Mouse (Mus musculus): ENCODE measurements around the gene Dnah6. TPM values are rescaled to one million over a fixed set of nuclear protein-coding genes. Genes with fewer than 3 reads are reported as not detected.

Gene Dnah6
- polyA plus RNA-seq, 2 experiments, result 0.01 TPM

DNA sequence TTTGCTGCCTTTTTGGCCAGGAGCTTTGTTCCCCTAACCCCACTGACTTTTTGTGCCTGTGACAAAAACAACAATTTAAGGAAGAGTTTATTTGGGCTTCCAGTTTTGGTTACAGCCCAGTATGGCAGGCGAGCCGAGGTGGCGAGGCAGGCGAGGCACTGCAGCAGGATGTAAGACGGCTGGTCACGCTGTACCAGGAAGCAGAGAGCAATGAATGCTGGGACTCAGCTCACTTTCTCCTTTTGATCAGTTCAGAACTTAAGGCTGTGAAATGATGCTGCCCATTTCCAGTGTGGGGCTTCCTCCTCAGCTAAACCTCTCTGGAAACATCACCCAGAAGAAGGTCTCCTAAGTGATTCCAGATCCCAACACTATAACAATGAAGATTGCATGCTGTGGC lies 239.6 kb downstream of the Dnah6 start:
- TF ChIP-seq CTCF (IDR thresholded peaks at IDR 0.05; ENCODE audit: low read depth), result no peak
- no peak for TF ChIP-seq EP300 (IDR thresholded peaks at IDR 0.05; ENCODE audit: low read depth)
- Histone ChIP-seq H3K4me1 (replicated peaks; ENCODE audit: control insufficient read depth in 2 of 2, insufficient read depth in 2 of 2, low read length in 1 of 2) (no peaks in the 10 kb centered on the region), H3K9ac (replicated peaks) (no peak overlapping the region), H3K27me3 (ENCODE audit: control insufficient read depth, insufficient read depth, low read length) (no peaks in the 10 kb centered on the region), H3K9me3 (ENCODE audit: control insufficient read depth, low read length) (no peaks in the 10 kb centered on the region), H3K4me2 (ENCODE audit: low read depth) (no peak overlapping the region), H3K36me3 (replicated peaks; ENCODE audit: control insufficient read depth, insufficient read depth, low read depth) (no peaks in the 10 kb centered on the region), H3K4me3 (ENCODE audit: insufficient read depth in 1 of 2, low read depth in 2 of 2, low read length in 2 of 2) (no peak overlapping the region), H3K27ac (no peak overlapping the region)
- ATAC-seq (ENCODE audit: insufficient read depth) (no peak), DNase-seq (ENCODE audit: low read depth in 3 of 3, low spot score in 3 of 3) (no peak)
- 23% methylated on average over 6 of the region's 6 CpGs for WGBS (ENCODE audit: insufficient replicate concordance)

- H3K4me1 ChIP-seq (replicated peaks; ENCODE audit: control insufficient read depth in 2 of 2, insufficient read depth in 2 of 2, low read length in 1 of 2), result no peaks in the 10 kb centered on the region
- no peak for TF ChIP-seq CTCF (IDR thresholded peaks at IDR 0.05; ENCODE audit: low read depth)
- TF ChIP-seq EP300 (IDR thresholded peaks at IDR 0.05; ENCODE audit: low read depth), result no peak
- no peaks in the 10 kb centered on the region for H3K9me3 ChIP-seq (ENCODE audit: control insufficient read depth, low read length)
- no peaks in the 10 kb centered on the region for H3K27me3 ChIP-seq (ENCODE audit: control insufficient read depth, insufficient read depth, low read length)
- DNase-seq (ENCODE audit: low read depth in 3 of 3, low spot score in 3 of 3), result no peak
- H3K9ac ChIP-seq (replicated peaks), result no peak overlapping the region
- H3K27ac ChIP-seq, result no peak overlapping the region
- 50% methylated on average over 9 of the region's 9 CpGs for WGBS (ENCODE audit: insufficient replicate concordance)
- ATAC-seq (ENCODE audit: insufficient read depth), result no peak
- H3K4me3 ChIP-seq (ENCODE audit: insufficient read depth in 1 of 2, low read depth in 2 of 2, low read length in 2 of 2), result no peak overlapping the region
- no peaks in the 10 kb centered on the region for H3K36me3 ChIP-seq (replicated peaks; ENCODE audit: control insufficient read depth, insufficient read depth, low read depth)
- no peak overlapping the region for H3K4me2 ChIP-seq (ENCODE audit: low read depth)
Measured at GRCm38 (mm10) chr6:72981124-72981651, 240.3 kb downstream of the Dnah6 start.

- DNase-seq (ENCODE audit: low read depth in 3 of 3, low spot score in 3 of 3), result no peak
- H3K27me3 ChIP-seq (ENCODE audit: control insufficient read depth, insufficient read depth, low read length), result no peaks in the 10 kb centered on the region
Measured at GRCm38 (mm10) chr6:72976866-72977265, 244.6 kb downstream of the Dnah6 start.

DNA sequence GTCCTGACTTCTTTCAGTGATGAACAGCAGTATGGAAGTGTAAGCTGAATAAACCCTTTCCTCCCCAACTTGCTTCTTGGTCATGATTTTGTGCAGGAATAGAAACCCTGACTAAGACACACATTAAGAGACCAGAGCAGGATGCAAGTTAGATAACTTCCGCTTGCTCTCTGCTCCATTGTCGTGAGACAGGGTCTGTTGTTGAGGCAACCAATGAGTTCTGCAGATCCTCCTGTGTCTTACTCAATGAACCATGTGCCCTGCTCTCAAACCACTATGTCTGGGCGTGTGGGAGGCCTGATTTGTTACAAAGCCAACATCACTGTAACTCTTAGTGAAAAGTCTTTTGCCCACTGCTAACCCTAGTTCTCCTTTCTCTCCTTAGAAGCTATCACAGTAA lies 250.4 kb downstream of the Dnah6 start:
- H3K27me3 ChIP-seq (ENCODE audit: control insufficient read depth, insufficient read depth, low read length), result no peaks in the 10 kb centered on the region
- no peak overlapping the region for H3K4me3 ChIP-seq (ENCODE audit: insufficient read depth in 1 of 2, low read depth in 2 of 2, low read length in 2 of 2)
- H3K36me3 ChIP-seq (replicated peaks; ENCODE audit: control insufficient read depth, insufficient read depth, low read depth), result no peaks in the 10 kb centered on the region
- no peaks in the 10 kb centered on the region for H3K9me3 ChIP-seq (ENCODE audit: control insufficient read depth, low read length)
- no peak overlapping the region for H3K9ac ChIP-seq (replicated peaks)
- ATAC-seq (ENCODE audit: insufficient read depth), result no peak
- 39% methylated on average over 3 of the region's 3 CpGs for WGBS (ENCODE audit: insufficient replicate concordance)
- no peak overlapping the region for H3K27ac ChIP-seq
- no peaks in the 10 kb centered on the region for H3K4me1 ChIP-seq (replicated peaks; ENCODE audit: control insufficient read depth in 2 of 2, insufficient read depth in 2 of 2, low read length in 1 of 2)
- TF ChIP-seq EP300 (IDR thresholded peaks at IDR 0.05; ENCODE audit: low read depth), result no peak
- no peak for TF ChIP-seq CTCF (IDR thresholded peaks at IDR 0.05; ENCODE audit: low read depth)
- H3K4me2 ChIP-seq (ENCODE audit: low read depth), result no peak overlapping the region
- no peak for DNase-seq (ENCODE audit: low read depth in 3 of 3, low spot score in 3 of 3)

More at GRCm38 (mm10) chr6:72976866-72977265, 244.6 kb downstream of the Dnah6 start:
- no peaks in the 10 kb centered on the region for H3K9me3 ChIP-seq (ENCODE audit: control insufficient read depth, low read length)
- 60% methylated on average over 2 of the region's 2 CpGs for WGBS (ENCODE audit: insufficient replicate concordance)
- TF ChIP-seq EP300 (IDR thresholded peaks at IDR 0.05; ENCODE audit: low read depth), result no peak
- TF ChIP-seq CTCF (IDR thresholded peaks at IDR 0.05; ENCODE audit: low read depth), result no peak
- no peak overlapping the region for H3K4me2 ChIP-seq (ENCODE audit: low read depth)
- H3K9ac ChIP-seq (replicated peaks), result no peak overlapping the region
- H3K27ac ChIP-seq, result no peak overlapping the region
- ATAC-seq (ENCODE audit: insufficient read depth), result no peak
- H3K4me1 ChIP-seq (replicated peaks; ENCODE audit: control insufficient read depth in 2 of 2, insufficient read depth in 2 of 2, low read length in 1 of 2), result no peaks in the 10 kb centered on the region
- no peak overlapping the region for H3K4me3 ChIP-seq (ENCODE audit: insufficient read depth in 1 of 2, low read depth in 2 of 2, low read length in 2 of 2)
- no peaks in the 10 kb centered on the region for H3K36me3 ChIP-seq (replicated peaks; ENCODE audit: control insufficient read depth, insufficient read depth, low read depth)

DNA sequence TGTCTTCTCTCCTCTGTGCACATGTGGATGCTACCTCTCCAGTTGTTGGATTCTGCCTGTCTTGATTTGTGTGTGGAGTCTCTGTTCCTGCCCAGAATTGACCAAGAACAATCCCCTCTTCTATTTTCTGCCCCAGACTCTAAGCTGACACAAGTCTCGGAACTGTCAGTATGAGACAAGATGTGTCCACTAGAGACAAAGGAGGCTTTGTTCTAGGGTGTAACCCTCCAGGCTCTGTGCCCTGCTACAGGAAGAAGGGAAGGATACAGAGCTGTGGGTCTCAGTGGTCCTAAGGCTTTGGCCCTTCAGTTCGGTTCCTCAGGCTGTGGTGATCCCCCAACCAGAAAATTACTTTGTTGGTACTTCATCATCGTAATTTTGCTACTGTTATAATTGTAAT lies 251.7 kb downstream of the Dnah6 start:
- no peaks in the 10 kb centered on the region for H3K9me3 ChIP-seq (ENCODE audit: control insufficient read depth, low read length)
- DNase-seq (ENCODE audit: low read depth in 3 of 3, low spot score in 3 of 3) (no peak), ATAC-seq (ENCODE audit: insufficient read depth) (no peak)
- H3K4me2 ChIP-seq (ENCODE audit: low read depth), result no peak overlapping the region
- WGBS (ENCODE audit: insufficient replicate concordance), result 51% methylated on average over 3 of the region's 3 CpGs
- no peak for TF ChIP-seq CTCF (IDR thresholded peaks at IDR 0.05; ENCODE audit: low read depth)
- no peaks in the 10 kb centered on the region for H3K4me1 ChIP-seq (replicated peaks; ENCODE audit: control insufficient read depth in 2 of 2, insufficient read depth in 2 of 2, low read length in 1 of 2)
- H3K27ac ChIP-seq, result no peak overlapping the region
- no peak overlapping the region for H3K4me3 ChIP-seq (ENCODE audit: insufficient read depth in 1 of 2, low read depth in 2 of 2, low read length in 2 of 2)
- H3K36me3 ChIP-seq (replicated peaks; ENCODE audit: control insufficient read depth, insufficient read depth, low read depth), result no peaks in the 10 kb centered on the region
- no peak overlapping the region for H3K9ac ChIP-seq (replicated peaks)
- no peaks in the 10 kb centered on the region for H3K27me3 ChIP-seq (ENCODE audit: control insufficient read depth, insufficient read depth, low read length)

Other genes with a start within 250 kb of the Dnah6 start
- 49.4 and 64.1 TPM in 2 replicates for gene Suclg1, start 26.7 kb upstream of the Dnah6 start, polyA plus RNA-seq (2012; rRNA removed)
- 126 and 135 TPM in 2 replicates for gene Suclg1, start 26.7 kb upstream of the Dnah6 start, polyA plus RNA-seq (2014; fragmentation: Nextera tagmentation; extraction: Ambion mirVana)
- gene 4931417E11Rik, start 248.0 kb upstream of the Dnah6 start, polyA plus RNA-seq (2012; rRNA removed), result not detected in 2 replicates
- not detected in 2 replicates for gene 4931417E11Rik, start 248.0 kb upstream of the Dnah6 start, polyA plus RNA-seq (2014; fragmentation: Nextera tagmentation; extraction: Ambion mirVana)

All from liver, embryonic 14.5 days (tissue).